Mouse (Mus musculus): ENCODE results near the gene Atp11a.

The Atp11a gene

GRCm38 (mm10) chr8:12756391-12757157 lies at the start of gene Atp11a:
TSS of gene Atp11a (plus strand) at chr8:12757014.
- peak; percentile 75 for DNase-seq

DNA sequence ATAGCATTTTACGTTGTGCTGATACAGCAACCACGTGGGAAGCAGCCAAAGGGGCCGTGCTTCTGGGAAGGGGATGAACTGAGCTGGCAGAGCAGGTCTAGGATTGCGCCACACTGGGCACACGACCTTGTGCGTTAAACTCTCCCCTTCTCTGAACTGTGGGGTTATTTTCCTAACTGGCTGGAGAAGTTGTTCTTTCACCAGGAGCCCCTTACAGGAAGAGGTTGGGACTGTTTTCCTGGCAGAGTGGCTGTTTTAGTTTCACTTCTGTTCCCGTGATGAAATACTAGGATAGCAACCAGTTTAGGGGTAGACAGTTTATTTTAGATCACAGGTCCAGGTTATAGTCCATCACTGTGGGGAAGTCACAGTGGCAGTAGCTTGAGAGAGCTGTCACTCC lies 45.2 kb upstream of the Atp11a start:
- DNase-seq = no peak

DNA sequence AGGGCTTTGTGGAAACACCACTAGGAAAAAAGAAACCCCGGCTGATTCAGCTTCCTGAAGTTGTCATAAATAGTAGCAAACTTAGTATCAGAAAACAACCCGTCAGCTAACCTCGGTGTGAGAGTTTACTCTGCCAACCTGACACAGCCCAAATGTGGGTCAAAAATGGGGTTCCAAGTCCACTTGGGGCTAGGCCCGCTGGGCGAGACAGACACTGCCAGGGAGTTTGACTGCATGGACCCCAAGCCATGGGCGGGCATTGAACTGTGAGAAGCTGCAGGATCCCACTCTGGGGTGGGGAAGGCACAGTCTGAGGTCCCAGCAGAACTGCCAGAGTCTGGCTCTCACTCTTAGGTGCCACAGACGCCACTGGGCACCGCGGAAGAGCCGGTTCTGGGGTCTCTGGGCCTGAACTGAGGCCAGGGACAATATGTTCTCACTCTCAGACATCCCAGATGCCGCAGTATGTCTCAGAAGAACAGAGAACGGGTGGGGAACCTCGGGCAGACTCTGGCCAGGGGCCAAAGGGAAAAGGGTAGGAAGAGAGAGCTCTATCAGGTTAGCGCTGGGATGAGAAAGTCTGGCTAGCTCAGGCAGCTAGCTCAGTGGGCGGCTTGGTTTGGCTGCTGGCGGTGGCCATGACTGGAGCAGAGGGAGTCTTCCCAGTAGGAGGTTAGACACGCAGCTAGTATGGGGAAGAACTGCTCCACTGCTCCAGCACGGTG lies 40.8 kb upstream of the Atp11a start:
- no peak for DNase-seq

- DNase-seq = no peak
Observed at GRCm38 (mm10) chr8:12719091-12719490, 37.7 kb upstream of the Atp11a start.

- no peak for DNase-seq
Observed at GRCm38 (mm10) chr8:12728644-12729043, 28.2 kb upstream of the Atp11a start.

DNA sequence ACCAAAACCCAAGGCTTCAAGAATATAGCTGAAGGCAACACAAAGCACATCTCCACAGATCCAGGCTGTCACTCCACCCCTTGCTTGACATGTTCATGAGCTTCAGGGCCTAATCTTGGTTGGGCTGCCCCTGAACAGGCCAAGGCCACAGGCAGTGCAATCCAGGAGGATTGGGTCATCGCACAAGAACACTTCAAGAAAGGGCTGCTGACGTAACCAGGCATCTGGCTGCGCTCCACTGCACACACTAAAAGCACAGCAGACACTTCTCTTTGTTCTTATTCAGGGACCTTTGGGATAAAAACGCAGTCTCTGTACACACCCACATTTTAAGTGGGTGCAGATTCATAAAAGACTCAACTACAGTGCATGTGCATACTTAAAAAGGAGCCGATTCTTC lies 26.0 kb upstream of the Atp11a start:
- peak; percentile 33 for DNase-seq

- DNase-seq = no peak
Observed at GRCm38 (mm10) chr8:12732431-12732830, 24.4 kb upstream of the Atp11a start.

GRCm38 (mm10) chr8:12739113-12739512 lies 17.7 kb upstream of the Atp11a start:
- no peak for DNase-seq

DNA sequence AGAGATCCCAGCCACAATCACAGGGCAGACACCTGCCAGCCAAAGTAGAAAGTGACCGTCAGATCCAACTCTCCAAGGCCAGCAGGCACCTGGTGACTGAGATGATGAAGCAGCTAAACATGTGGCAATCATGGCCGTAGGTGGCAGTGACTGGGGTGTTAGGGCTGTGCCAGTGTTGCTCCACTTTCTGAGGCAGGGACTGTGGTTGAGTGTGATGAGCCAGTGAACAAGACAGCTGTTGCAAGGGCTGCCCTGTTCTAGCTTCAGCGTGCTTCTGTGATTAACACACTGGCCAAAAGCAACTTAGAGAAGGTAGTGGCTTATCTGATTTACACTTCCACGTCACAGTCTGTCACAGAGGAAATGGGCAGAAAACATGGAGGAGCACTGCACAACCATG lies 13.4 kb upstream of the Atp11a start:
- no peak for DNase-seq

- DNase-seq = no peak
Observed at GRCm38 (mm10) chr8:12748183-12748582, 8.6 kb upstream of the Atp11a start.

DNA sequence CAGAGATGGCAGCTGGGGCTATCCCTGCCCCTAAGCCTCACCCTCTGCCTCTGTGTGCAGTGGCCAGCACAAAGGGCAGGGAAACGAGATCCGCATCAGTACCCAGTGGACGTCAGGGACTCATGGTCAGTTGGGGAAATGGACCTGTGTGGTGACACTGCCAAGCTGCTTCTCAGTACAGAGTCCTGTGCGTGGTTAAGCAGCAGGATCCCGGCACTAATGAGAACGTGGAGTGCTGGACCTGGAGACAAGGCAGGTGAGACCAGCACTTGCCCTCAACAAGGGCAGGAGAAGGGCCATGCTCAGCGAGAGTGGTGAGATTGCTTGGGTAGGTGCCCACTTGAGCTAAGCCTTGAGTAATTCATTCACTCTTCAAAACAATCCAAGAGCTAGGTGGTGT lies 7.7 kb upstream of the Atp11a start:
- DNase-seq = no peak

DNA sequence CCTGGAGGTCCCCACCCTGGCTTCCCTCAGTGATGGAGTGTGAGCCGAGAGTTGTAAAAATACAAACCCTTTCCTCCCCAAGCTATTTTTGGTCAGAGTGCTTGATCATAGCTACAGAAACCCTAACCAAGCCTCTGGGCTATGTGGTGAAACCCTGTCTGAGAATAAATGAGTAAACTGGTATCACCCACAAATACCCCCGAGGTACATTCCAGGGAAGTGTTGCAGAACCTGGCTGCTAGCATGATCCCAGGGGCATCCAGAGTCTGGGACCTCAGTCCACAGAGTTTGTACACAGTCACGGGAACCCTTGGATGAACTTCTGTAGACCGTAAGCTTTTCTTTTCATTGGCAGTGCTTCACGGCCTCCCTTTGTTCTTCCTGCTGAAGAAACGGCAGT lies 3.8 kb upstream of the Atp11a start:
- no peak for DNase-seq

- no peak for DNase-seq
Observed at GRCm38 (mm10) chr8:12754115-12754514, 2.7 kb upstream of the Atp11a start.

DNA sequence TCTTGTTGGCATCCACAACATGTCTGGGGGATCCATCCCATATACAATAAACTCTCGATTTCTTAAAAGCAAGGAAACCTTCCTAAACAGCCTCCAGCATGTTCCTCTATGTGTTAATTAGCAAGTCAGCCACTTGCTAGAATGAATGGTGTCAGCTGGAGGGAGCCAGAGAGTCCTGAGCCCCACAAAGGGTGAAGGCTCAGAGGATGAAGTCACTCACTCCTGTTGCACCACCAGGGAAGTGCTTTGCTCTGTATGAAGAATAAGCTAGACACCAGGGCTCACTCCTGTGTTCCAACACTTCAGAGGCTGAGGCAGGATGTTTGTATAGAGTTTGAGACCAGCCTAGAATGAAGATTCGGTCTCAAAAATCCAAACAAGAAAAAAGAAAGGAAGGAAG lies 1.5 kb upstream of the Atp11a start:
- DNase-seq = no peak

DNA sequence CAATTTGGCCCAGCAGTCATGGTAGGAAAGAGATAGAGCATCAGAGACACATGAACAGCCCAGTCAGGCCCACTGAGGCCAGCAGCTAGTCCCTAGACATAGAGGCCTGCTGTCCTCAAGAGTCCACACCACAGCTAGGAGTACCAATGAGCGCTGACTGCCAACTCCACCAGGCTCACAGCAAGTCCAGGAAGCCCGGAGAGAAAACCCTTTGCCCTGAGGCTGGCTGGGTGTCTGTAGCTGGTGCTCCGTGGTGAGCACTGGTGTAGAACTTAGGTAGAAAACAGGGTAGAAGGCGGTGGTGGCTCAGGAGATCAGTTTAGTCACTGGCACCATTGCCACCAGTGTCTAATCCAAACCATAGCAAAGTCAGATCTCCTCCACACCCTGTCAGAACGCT lies 988 bp upstream of the Atp11a start:
- no peak for DNase-seq

DNA sequence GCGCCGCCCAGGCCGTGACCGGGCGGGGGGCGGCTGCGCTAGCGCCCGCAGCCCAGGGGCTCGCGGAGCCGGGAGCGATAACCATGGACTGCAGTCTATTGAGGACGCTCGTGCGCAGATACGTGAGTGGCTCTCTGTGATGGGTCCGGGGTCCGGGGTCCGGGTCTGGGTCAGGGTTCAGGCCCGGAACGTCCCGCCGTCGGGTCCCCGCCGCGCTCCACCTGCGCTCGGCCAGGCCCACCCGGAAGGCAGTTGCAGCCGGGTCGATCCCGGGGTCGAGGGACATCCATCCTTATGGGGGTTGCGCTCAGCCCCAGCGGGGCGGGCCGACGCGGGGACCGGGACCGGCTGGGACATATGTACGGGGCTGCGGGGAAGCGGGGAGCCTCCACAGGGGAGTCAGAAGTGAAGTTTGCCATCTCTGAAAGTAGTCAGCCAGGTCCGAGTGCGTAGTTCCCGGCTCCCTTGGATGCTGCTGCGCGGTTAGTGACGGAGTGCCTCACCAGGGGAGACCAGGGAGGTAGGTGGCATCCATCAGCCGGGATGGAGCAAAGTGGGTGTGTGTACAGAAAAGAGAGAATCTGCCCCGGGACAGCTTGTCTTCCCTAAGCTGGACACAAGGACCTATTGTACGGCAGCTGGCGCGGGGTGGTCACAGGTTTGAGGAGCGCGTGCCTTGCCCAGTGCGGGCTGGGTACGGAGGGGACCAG lies 572 bp downstream of the Atp11a start:
- DNase-seq = peak; percentile 60

DNA sequence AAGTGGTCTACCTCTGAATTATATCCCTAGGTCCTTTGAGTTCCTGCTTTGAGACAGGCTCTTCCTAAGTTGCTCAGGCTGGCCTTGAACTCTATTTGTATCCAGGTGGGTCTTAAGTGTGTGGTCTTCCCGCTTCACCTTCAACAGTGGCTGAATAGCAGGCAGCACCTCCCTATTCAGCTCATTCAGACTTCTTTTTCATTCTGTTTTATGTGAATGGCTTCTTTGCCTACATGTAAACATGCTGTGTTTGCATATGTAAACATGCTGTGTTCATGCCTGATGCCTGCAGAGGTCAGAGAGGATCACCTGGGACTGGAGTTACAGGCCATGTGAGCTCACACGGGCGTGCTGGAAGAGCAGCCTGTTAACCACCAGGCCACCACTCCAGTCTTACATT lies 3.1 kb downstream of the Atp11a start:
- DNase-seq = no peak

DNA sequence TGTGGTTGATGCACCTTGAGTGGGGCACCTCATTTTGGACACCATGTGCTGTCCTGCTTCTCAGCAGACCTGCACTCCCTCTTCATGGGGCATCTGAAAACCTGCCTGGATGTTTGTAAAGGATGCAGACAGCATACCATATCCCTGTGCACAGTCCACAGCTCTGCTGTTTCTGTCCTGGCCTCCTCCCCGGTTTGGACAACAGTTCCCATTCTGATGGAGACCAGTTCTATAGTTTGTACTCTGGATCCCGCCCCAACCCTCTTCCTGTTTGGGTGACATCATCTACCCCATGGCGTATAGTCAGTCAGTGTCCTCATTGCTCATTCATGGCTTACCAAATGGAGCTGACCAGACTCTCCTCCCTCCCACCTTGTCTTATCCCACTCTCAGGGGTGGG lies 5.1 kb downstream of the Atp11a start:
- no peak for DNase-seq

- no peak for DNase-seq
Observed at GRCm38 (mm10) chr8:12763565-12764108, 6.8 kb downstream of the Atp11a start.

- no peak for DNase-seq
Observed at GRCm38 (mm10) chr8:12764971-12765370, 8.2 kb downstream of the Atp11a start.

DNA sequence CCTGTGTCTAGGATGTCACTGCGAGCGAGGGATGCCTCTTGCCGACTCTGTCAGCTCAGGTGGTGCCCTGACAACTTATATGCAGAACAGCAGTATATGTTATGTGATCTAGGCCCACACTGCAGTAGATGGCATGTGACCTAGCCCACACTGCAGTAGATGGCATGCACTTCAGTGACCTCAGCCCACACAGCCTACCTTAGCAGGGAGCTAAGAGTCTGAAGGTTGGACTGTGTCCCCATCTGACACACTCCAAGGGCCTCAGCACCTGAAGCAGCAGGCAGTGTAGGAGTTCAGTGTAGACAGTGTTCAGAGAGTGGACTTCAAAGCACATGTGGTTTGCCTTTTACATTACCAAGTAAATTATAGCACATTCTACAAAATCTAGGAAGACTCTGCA lies 10.4 kb downstream of the Atp11a start:
- DNase-seq = no peak

GRCm38 (mm10) chr8:12768747-12769146 lies 11.9 kb downstream of the Atp11a start:
- DNase-seq = peak; percentile 52

DNA sequence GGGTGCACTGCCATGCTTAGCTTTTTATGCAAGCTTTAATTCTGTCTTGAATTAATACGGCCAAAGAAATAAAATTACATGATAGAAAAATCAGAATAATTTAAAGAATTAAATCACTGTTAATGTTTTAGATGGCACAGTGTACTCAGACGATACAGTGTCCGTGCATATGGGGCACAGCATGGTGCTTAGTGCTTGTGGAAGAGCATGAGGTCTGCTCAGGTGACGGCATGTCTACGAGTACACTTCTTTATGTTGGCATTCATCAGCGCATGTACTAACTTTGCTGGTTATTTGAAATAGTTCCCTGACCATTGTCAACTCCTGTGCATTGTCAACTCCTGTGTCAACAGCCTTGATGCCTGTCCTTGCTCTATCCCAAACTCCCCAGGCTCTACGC lies 12.5 kb downstream of the Atp11a start:
- DNase-seq = no peak

DNA sequence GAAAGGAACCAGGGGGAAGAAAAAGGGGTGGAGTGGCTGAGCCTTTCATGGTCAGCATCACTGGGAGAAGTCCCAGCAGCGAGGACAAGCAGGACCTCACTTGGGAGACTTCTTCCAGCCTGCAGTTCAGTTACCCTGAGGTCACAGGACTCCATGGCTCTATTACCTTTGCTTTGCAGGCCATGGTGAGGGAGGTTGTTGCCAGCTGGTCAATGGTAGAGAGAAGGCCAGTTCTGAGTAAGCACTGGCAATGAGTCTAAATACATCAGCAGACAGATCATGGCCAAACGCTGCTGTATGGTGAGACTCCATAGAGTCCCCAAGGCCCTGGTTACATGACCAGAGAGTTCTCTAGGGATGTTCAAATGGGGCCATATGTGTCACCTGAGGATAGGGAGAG lies 15.5 kb downstream of the Atp11a start:
- DNase-seq = no peak
